Mouse (Mus musculus): ENCODE results near the gene Tmem102.
A peak's percentile ranks its signal among the peaks of the same experiment; 100 is the strongest.

Gene Tmem102

DNA sequence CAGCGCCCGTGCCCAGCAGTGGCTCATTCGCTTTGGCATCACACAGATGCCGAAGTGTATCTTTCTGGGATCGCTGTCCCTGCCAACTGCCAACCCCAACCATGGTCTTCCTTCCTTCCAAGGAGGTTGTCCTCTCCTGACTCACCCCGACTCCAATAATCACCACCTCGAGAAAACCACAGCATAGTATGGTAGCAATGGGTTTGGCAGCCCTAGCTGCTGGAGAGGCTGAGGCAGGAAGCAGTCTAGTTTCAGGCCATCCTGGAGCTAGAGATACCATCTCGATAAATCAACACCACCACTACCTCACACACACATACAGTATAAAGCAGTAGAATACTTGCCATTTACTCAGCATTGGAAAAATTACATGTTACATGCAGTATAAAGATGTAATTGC is 13.4 kb upstream of the Tmem102 start:
- DNase-seq = no peak

DNA sequence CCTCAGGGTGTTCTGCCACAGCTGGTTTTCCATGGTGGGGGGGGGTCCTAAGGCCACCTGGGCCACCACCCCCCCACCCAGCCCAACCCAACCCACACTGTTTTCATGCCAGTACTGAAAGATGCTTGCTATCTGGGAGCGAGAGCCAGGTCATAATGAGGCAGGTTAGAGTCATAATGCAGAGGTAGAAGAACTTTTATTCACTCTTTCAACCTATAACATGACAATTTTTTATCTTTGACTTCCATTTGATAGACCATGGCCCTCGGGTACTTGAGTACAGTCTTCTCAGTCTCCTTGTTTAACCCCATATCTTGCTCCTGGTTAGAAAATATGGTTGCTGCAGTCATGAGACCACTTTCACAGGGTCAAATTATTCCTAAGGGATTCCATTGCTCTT is 12.9 kb upstream of the Tmem102 start, which contains the start of gene Spem2:
TSS of gene Spem2 (minus strand) at position 101 of the 400 bp plus-strand sequence.
- no peak for DNase-seq

DNA sequence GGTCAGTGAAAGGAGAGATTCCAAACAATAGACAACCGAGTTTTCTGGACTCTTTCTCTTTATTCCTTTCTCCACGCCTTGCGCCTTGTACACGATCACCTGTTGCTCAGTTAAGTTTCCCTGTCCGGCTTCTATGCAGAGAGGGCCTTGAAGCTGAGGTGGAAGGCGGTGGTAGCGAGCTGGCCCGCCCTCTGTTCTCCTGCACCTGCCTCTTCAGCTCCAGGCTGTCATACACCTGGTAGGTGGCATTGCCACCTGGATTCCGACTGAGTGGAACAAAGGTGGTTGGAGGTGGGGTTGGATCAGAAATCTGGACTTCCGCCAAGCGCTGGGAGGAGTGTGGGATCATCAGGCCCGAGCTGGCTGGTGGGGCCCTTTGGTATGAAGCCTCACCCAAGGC is 11.1 kb upstream of the Tmem102 start:
- no peak for DNase-seq

DNA sequence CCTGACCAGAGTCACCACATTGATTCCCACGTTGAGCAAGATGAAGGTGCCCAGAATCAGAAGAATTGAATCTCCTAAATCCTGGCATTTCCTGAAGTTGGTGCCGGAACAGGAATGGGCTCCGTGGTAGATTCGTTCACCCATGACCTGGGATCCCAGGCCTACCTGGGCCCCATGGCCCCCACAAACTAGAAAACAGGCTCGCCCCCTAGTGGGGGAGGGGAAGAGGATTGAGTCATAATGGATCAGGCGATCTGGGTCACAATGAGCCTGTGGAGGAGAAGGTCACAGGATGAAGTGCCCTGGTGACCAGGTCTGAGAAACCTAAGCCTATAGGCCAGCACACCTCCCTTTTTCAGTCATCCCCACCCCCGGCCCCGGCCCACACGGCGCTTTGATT is 9.7 kb upstream of the Tmem102 start, which contains the start of gene Gm39566:
TSS of gene Gm39566 (minus strand) at position 144 of the 400 bp plus-strand sequence.
- DNase-seq = no peak

DNA sequence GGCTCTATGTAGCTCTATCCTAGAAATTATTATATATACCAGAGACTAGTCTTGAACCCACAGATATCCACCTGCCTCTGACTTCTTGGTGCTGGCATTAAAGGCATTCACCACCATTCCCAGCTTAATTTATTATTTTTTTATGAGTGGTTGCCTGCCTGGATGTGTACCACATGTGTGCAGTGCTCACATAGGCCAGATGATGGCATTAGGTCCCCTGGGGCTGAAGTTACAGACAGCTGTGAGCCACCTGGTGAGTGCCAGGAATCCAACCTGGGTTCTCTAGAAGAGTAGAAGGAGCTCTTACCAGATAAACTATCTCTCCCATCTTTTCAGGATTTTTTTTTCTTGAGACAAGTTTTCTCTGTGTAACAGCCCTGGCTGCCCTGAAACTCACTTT is 4.9 kb upstream of the Tmem102 start:
- DNase-seq = no peak

DNA sequence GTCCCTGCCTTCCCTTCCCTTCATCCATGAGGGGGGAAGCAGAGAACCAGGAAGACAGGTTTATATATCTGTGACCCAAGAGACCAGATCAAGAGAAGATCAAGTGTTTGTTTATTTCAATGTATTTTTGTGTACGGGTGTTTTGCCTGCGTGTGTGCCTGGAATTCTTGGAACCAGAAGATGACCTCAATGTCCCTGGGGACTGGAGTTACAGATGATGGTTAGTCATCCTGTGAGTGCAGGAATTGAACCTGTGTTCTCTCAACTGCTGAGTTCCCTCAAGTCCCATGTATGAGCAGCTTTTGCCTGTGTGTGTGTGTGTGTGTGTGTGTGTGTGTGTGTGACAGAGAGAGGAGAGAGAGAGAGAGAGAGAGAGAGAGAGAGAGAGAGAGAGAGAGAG is 2.2 kb upstream of the Tmem102 start:
- no peak for DNase-seq

DNA sequence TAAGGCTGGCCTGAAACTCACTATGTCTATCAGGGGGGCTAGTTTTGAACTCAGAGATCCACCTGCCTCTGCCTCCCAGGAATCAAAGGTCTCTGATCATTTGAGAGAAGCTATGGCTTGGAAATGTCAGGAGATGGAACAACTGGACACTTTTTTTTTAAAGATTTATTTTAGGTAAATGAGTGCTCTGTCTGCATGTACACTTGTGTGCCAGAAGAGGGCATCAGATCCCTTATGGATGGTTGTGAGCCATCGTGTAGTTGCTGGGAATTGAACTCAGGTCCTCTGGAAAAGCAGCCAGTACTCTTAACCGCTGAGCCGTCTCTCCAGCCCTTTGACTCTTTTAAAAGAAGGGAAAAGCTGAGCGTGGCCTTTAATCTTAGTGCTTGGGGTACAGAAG is 954 bp upstream of the Tmem102 start:
- no peak for DNase-seq

DNA sequence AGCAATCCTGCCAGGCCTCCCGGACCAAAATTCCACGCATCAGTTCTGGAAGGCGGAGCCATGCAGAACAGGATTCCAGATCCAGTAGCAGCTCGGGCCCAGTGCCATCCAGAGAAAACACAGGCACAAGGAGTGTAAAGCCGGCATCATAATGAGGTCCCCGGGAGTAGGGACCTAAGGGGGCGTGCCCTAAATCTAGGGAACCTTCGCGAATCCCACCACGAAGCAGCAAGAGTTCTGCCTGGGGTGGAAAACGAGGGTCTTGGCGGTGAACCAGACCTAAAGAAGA is 828 bp downstream of the Tmem102 start:
- DNase-seq = no peak

DNA sequence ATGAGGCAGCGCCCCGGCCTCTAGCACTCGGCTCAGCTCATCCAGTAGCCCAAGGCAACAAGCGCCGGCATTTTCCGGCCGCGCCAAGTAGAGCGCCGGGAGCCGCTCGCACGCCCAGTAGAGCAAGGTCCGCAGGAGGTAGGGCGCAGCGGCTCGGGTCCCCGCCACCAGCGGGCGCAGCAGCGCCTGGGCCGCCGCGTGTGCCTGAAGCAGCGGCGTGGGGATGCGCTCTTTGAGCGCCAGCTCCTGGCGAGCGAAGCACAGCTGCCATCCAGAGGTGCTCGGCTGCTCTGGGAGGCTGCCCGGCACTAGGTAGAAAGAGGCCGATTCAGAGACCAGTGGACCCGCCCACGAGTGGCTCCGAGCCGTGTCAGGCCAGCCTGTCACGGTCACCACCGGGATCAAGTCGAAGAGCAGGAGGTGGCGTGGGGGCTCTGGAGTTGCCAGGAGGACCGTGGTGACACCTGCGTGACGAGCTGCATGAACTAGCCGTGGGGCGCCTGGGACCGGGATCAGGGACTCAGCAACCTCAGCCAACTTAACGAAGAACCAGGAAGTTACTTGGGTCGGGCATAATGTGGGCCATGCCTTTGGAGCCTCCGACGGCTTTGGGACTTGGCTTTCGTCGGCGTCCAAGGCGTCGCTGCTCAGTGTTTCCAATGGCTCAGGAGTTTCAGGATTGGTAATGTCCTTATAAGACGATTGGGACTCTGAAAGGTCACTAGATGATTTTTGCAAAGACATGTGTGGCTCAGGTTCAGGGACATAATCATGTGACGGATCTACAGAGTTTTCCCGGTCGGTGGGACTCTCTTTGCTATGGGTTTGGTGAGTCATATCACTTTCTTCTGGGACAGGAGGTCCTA is 1.4 kb downstream of the Tmem102 start:
- DNase-seq = peak; percentile 76

DNA sequence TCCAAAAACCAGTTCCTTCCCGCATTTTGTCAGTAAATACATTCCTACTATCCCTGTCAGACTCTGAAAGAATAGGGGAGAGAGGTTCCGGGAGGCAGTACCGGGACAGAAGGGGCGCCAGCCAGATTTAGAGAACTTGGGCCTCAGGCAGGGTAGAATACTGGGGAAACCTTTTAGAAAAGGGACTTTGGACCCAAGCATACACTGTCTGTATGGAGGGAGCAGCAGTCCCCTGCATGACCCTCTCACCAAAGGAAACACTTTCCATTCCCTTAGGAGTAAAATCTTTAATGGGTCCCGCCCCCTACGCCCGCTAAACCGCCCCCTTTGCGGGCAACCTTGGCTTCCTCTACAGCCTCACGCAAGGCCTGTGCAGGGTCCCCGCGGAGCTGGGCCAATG is 2.1 kb downstream of the Tmem102 start:
- no peak for DNase-seq

GRCm38 (mm10) chr11:69802648-69803105 is 2.7 kb downstream of the Tmem102 start:
- peak; percentile 83 for DNase-seq

DNA sequence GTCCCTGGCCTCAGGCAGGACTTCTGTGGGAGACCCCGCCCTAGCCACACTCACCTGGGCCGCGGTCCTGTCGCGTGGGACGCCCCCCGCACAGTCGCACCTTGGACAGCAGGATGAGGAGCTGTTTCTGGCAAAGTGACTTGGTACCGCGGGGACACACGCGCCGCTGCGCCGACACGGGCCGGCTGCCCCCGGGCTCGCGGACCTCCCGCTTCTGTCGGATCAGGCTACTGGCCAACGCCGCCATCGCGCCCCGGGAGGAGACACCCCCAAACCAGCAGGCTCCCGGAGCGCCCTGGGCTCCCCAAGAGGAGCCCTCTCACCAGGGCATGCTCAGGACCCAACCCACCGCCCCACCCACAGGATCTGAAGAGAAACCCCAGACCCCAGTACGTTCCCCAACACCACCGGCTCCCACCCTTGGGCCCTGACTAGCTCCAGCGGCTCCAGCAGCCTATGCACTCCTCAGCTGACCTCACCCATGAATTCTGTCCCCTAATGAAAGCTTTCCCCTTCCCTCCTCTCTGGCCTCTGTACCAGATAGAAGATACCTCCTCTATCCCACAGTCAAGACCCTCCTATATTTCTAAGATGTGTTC is 3.9 kb downstream of the Tmem102 start, which contains the start of gene Fgf11:
TSS of gene Fgf11 (minus strand) at position 479 of the 599 bp plus-strand sequence.
- DNase-seq = no peak

DNA sequence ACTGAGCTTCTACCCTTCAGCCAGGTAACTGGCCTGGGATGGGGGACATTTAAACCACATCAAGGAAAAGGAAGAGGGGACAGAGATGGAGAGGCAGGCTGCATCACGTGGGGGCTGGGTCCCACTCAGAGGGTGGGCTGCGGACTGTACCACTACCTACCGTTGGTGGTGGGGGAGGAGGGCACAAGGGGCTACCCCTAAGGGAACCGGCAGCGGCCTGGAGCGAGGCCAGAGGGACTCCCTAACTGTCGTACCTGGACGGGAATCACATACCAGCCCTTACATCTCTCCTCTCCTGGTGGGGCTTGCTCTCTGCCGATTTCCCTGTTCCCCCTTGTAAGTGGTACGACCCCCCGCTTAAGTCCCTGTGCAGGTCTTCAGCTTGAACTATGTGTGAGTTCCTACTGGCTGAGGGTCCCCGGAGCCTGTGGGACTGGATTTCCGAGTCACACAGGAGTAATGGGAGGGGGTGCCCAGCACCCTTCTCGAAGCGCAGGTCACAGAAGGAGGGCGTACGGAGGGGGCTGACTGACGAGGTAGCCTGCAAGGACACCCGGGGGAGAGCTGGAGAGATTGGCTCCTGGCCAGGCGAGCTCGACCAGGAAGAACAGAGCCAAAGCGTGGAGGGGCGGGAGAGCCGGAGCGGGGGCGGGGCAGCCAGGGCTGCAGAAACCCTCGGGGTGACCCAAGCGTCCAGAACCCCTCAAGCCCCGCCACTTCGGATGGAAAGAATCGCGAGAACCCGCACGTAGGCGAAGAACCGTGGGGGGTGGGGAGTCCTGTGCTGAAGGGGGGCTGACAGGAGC is 4.8 kb downstream of the Tmem102 start:
- DNase-seq = peak; percentile 60

DNA sequence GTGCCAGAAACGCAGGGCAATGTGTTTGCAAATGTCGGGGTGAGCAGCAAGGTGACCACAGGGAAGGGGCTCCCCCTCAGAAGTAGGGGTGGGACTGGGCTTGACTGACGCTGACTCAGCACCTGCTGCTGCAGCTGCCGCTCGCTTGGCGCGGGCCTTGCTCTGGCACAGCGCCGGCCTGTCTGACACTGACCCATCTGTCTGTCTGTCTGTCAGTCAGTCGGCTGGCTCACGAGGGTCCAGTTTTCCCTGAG is 5.4 kb downstream of the Tmem102 start:
- peak; percentile 29 for DNase-seq

GRCm38 (mm10) chr11:69799394-69800137 is 5.9 kb downstream of the Tmem102 start:
- no peak for DNase-seq

DNA sequence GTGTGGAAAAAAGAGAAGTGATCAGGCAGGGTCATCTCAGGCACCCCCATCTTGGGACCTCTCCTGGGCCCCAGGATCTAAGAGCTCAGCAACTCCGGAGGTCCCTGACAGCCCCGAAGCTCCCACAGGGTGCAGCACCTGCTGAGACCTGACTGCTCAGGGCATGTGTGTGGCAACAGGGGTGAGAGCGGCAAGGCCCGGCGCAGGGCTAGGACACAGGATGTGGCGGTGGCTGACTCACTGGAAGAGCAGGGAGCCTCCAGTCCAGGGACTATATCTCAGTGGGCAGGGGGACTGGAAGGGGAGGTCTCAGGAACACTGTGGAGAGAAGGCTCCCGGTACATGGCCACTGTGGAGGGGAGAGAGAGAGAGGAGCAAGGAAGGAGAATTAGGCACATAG is 7.5 kb downstream of the Tmem102 start:
- DNase-seq = no peak

GRCm38 (mm10) chr11:69795983-69796435 is 9.4 kb downstream of the Tmem102 start:
- DNase-seq = no peak

DNA sequence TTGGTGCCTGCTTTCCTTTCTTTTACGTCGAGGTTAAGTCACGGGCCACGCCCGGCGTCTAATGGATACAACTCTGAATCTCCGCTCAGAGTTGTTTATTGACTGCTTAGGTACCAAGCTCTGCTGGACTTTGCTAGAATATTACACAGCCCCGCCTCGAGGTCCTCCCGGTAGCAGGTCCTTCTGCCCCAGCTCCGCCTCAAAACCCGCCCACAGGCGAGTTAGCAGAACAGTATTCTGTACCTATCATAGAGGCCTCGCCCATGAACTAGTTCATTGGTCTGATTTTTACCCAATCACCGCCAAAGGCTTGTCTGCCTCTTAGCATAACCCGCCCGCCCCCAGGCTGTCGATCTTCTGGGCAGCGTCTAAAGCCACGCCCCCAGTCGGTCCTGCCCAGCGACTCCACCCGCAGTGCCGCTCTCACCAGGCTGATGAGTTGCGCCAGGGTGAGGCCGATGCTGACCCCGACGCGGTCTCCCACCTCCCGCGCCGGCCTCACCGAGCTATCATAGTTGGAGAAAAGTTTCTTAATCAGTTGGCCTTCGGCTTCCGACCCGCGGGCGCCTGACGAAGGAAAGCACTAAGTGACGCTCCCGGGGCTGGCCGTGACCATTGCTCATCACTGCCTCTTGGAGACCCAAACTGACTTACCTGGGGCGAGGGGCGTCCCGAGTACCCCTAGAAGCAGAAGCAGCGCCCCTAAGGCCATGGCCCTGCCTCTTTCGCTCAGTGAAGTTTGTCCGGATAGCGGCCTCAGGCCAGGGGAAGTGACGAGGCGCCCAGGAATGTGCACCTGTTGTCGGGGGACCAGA is 10.0 kb downstream of the Tmem102 start, which contains the start of gene Chrnb1:
TSS of gene Chrnb1 (minus strand) at position 776 of the 815 bp plus-strand sequence.
- DNase-seq = peak; percentile 98

- no peak for DNase-seq
Measured at GRCm38 (mm10) chr11:69793429-69793828, 12.0 kb downstream of the Tmem102 start.

- DNase-seq = no peak
Measured at GRCm38 (mm10) chr11:69791420-69791819, 14.0 kb downstream of the Tmem102 start.

GRCm38 (mm10) chr11:69789431-69789830 is 16.0 kb downstream of the Tmem102 start:
- DNase-seq = no peak

GRCm38 (mm10) chr11:69787306-69787705 is 18.1 kb downstream of the Tmem102 start:
- DNase-seq = no peak
